Mouse (Mus musculus) layer of hippocampus, adult 8-10 months (tissue): ENCODE data around the gene Sbf2. TPM values are rescaled to one million over a fixed set of nuclear protein-coding genes. Genes with fewer than 3 reads are reported as not detected.

Experiments
- total RNA-seq, 4 experiments: library from RNA; stranded (reverse); gene quantifications; 2 replicates each; pipeline ENCODE4 v1.2.4; 2022

Gene Sbf2
- total RNA-seq, 4 experiments from 2014 or later = 60.8 to 88.6 (median 72.1) TPM

Other genes starting within 250 kb of the Sbf2 start
- 1 to 10 TPM; 1.7 to 3.1 (median 2.4) TPM for gene Adm, start 12.7 kb upstream of the Sbf2 start, total RNA-seq
- 10 to 100 TPM; 25.4 to 37.7 (median 30.3) TPM for gene Ampd3, start 153.3 kb upstream of the Sbf2 start, total RNA-seq
- gene Rnf141, start 229.5 kb upstream of the Sbf2 start, total RNA-seq = 10 to 100 TPM; 72.8 to 92.5 (median 82.8) TPM
- 1 to 10 TPM in 3 of 4 experiments, under 1 TPM in 1; 0.99 to 2.2 (median 1.6) TPM for gene Lyve1, start 248.3 kb upstream of the Sbf2 start, total RNA-seq